Mouse (Mus musculus) forebrain, embryonic 14.5 days (tissue): ENCODE data around the gene Ccdc38. TPM values are rescaled to one million over a fixed set of nuclear protein-coding genes. Genes with fewer than 3 reads are reported as not detected.

Source experiments
- ATAC-seq: fragments of 200-750 bp; cut with Nextera tagmentation; 2 replicates; pipeline ENCODE4 v1.8.0; 2017; ENCODE audit warnings: mild to moderate bottlenecking, moderate library complexity
- DNase-seq: peaks from one replicate; pipeline ENCODE4 v3.0.0-alpha.2; 2015; ENCODE audit warnings: low spot score
- H3K27ac ChIP-seq: fragments of 300-500 bp; sonication (generic); 2 replicates; pipeline ENCODE4 v1.5.1; 2014; ENCODE audit warnings: low read depth, mild to moderate bottlenecking, control low read depth, low read length, moderate library complexity
- H3K27me3 ChIP-seq: fragments of 300-500 bp; sonication (generic); replicated peaks from 2 replicates; pipeline ENCODE4 v1.6.1; 2014; ENCODE audit warnings: low read length, control low read depth, mixed read lengths; ENCODE audit not compliant: control insufficient read depth, insufficient read depth
- H3K36me3 ChIP-seq: fragments of 300-500 bp; sonication (generic); 2 replicates; pipeline ENCODE4 v1.6.1; 2014; ENCODE audit warnings: low read length, control low read depth; ENCODE audit not compliant: control insufficient read depth, insufficient read depth
- H3K4me1 ChIP-seq: fragments of 300-500 bp; sonication (generic); 2 replicates; pipeline ENCODE4 v1.6.1; 2014; ENCODE audit warnings: antibody characterized with exemption, low read length, control low read depth; ENCODE audit not compliant: control insufficient read depth, insufficient read depth
- H3K4me2 ChIP-seq: fragments of 300-500 bp; sonication (generic); 2 replicates; pipeline ENCODE4 v1.6.1; 2014; ENCODE audit warnings: mild to moderate bottlenecking, control low read depth, low read length
- H3K4me3 ChIP-seq: fragments of 300-500 bp; sonication (generic); 2 replicates; pipeline ENCODE4 v1.5.1; 2014; ENCODE audit warnings: low read depth, low read length, control low read depth
- H3K9ac ChIP-seq: fragments of 300-500 bp; sonication (generic); 2 replicates; pipeline ENCODE4 v1.6.1; 2014; ENCODE audit warnings: mild to moderate bottlenecking, low read length, control low read depth, moderate library complexity
- H3K9me3 ChIP-seq: fragments of 300-500 bp; sonication (generic); replicated peaks from 2 replicates; pipeline ENCODE4 v1.6.1; 2016; ENCODE audit warnings: low read length, control low read depth, mixed read lengths; ENCODE audit not compliant: control insufficient read depth
- WGBS: fragments of 180-500 bp; shearing (Covaris S2); extraction: QIAGEN DNeasy Blood & Tissue Kit; methylation state at CpG from one replicate; pipeline ENCODE4 v1.1.7; 2014; 5-methylcytosine and 5-hydroxymethylcytosine counted together
- polyA plus RNA-seq: library from polyadenylated mRNA; unstranded; fragments of >200 nt; fragmentation: Nextera tagmentation; extraction: Ambion mirVana; gene quantifications from 2 replicates; pipeline ENCODE4 v1.2.1, GENCODE M21; 2014

The Ccdc38 gene
- polyA plus RNA-seq, 1 experiment from 2014 or later, result 0.32 TPM

DNA sequence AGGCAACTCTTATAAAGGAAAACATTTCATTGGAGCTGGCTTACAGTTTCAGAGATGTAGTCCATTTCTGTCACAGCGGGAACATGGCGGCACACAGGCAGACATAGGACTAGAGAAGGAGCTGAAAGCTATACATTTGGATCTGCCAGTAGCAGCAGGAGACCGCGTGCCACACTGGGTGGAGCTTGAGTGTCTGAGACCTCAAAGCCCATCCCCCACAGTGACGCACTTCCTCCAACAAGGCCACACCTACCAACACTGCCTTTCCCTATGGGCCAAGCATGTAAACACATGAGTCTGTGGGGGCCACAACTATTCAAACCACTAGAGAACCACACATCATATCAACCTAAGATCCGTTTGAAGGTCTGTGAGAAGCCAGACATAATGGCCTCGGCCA is 68.8 kb downstream of the Ccdc38 start:
- Histone ChIP-seq H3K4me1 (no peaks in the 10 kb centered on the region), H3K27me3 (no peaks in the 10 kb centered on the region), H3K4me2 (no peak overlapping the region), H3K36me3 (no peaks in the 10 kb centered on the region), H3K4me3 (no peak overlapping the region), H3K27ac (no peak overlapping the region), H3K9ac (no peak overlapping the region), H3K9me3 (no peaks in the 10 kb centered on the region)
- no peak for ATAC-seq
- WGBS, result 92% methylated on average over 7 of the region's 7 CpGs
- no peak for DNase-seq

DNA sequence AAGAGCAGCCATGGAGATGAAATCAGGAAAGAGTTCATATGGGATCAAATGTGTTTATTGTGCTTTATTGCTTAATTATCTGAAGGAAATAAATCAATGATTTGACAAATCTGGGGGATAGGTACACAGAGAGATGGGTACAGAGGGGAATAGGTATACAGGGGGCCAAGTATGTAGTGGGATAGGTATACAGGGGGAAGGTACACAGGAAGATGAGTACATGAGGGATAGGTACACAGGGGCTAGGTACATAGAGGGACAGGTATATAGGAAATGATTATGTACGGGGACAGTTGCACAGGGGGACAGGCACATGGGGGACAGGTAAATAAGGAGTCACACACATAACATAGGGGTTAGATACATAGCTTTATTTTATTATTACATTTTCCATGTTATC is 70.5 kb downstream of the Ccdc38 start:
- WGBS, result 94% methylated on average over 1 of the region's 1 CpGs
- H3K4me3 ChIP-seq, result no peak overlapping the region
- no peak for DNase-seq
- H3K27me3 ChIP-seq, result no peaks in the 10 kb centered on the region
- H3K9ac ChIP-seq, result no peak overlapping the region
- peak; percentile 20; the same call in 1 of the 2 replicates for ATAC-seq
- H3K4me1 ChIP-seq, result no peaks in the 10 kb centered on the region
- no peak overlapping the region for H3K27ac ChIP-seq
- no peaks in the 10 kb centered on the region for H3K36me3 ChIP-seq
- no peaks in the 10 kb centered on the region for H3K9me3 ChIP-seq
- no peak overlapping the region for H3K4me2 ChIP-seq

DNA sequence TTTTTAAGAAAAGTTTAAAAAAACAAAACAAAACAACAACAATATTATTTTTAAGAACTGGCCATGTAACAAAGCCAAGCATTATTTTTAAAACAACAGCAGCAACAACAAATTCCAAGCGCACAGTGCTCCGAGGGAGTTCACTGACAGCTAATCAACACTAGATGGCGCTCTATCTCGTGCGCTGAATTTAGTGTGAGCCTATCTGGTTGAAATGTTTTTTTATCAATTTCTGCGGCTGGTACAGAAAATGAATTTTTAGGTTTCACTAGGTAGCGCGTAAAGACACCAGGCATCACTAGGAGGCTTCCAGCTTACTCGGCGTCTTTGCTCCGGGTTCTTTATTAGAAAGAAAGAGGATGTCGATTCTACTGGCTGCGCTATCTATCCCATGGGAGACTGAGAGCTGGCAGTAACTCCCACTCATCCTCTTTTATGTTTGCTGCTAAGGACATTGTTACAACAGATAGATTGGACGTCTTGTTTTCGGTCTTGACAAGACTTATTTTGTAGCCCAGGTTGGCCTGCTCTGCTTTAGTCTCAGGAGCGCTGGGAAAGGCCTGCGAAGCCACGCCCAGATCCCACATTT is 71.1 kb downstream of the Ccdc38 start:
- Histone ChIP-seq H3K4me3 (no peak overlapping the region), H3K9me3 (no peaks in the 10 kb centered on the region), H3K27ac (no peak overlapping the region), H3K27me3 (no peaks in the 10 kb centered on the region), H3K4me1 (no peaks in the 10 kb centered on the region), H3K9ac (no peak overlapping the region), H3K36me3 (no peaks in the 10 kb centered on the region), H3K4me2 (no peak overlapping the region)
- WGBS, result 48% methylated on average over 18 of the region's 18 CpGs
- ATAC-seq (0 out of 2 replicates have a peak, but pooled peaks have one; percentile 60), DNase-seq (peak; percentile 85)

DNA sequence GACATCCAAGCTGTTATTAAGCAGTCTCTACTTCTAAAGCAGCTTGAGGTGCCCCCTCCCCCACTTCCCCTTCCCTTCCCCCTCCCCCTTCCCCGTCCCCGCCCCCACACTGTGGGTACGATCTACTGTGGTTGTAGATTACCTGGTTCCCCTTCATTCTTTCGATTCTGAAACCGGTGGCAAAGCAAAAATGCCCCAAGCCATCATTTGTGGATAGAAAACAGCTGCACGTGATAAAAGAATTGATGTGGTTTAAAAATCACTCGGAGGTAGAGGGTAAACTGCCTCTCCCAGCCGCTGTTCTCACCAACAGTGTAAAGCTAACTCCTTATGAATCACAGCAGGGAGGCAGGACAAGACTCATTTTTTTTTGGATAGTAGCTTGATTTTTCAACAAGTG is 74.4 kb downstream of the Ccdc38 start:
- H3K9ac ChIP-seq, result no peak overlapping the region
- ATAC-seq (no peak), DNase-seq (no peak)
- H3K4me3 ChIP-seq, result no peak overlapping the region
- no peak overlapping the region for H3K27ac ChIP-seq
- WGBS, result 83% methylated on average over 8 of the region's 8 CpGs
- no peaks in the 10 kb centered on the region for H3K4me1 ChIP-seq
- no peaks in the 10 kb centered on the region for H3K27me3 ChIP-seq
- no peak overlapping the region for H3K4me2 ChIP-seq
- no peaks in the 10 kb centered on the region for H3K36me3 ChIP-seq
- no peaks in the 10 kb centered on the region for H3K9me3 ChIP-seq

DNA sequence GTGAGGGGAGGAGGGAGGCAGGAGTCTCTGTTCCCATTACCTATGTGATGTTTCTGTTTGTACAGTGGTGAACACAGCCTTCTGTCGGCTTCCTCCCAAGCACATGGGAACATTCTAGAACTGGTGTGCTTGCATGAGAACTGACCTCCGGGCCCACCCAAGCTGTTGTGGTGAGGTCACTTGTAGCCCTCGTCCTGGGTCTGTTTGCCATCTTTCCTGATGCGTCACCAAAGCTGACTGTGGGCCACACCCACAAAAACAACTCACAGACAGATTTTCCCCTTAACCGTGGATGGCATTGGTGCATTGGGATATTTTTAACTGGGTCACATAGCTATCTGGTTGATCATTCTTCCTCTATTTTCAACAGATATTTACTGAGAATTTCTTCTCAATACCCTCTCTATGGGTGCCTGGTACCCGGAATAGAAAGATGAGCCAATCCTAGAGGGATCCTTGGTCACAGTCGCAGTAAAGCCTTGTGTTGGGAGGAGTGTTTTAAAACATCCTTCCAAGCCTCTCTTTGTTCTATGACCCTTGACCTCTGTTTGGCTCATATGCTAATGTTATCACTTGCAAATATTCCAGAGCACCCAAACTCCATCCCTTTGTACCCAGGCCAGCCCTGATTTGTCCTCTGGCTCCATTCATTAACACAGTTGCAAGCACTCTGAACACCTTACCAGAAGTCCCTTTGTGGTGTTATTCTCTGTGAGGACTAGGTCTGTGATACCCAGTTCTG is 80.2 kb downstream of the Ccdc38 start:
- no peak overlapping the region for H3K27ac ChIP-seq
- ATAC-seq (no peak), DNase-seq (no peak)
- no peaks in the 10 kb centered on the region for H3K36me3 ChIP-seq
- H3K4me1 ChIP-seq, result no peaks in the 10 kb centered on the region
- WGBS, result 76% methylated on average over 7 of the region's 7 CpGs
- H3K4me2 ChIP-seq, result no peak overlapping the region
- no peaks in the 10 kb centered on the region for H3K9me3 ChIP-seq
- no peaks in the 10 kb centered on the region for H3K27me3 ChIP-seq
- no peak overlapping the region for H3K4me3 ChIP-seq
- H3K9ac ChIP-seq, result no peak overlapping the region

DNA sequence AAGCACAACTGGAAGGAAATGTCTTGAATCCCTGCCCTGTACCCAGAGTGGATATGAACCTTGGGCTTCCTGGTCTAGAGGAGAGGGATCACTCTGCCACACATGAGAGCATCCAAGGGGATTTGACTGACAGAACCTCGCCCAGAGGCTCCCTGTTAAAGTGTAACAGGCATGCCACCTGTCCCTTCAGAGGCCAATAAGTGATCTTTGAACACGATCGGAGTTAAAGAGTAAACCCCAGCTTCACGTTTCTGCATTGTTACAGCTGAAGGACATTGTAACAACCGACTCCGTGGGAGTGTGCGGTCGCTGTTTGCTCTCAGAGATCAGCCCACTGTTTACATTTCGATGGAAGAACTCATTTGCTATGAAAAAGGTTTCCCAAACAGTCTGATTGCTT is 83.3 kb downstream of the Ccdc38 start:
- ATAC-seq, result no peak
- no peaks in the 10 kb centered on the region for H3K27me3 ChIP-seq
- WGBS, result 78% methylated on average over 9 of the region's 9 CpGs

DNA sequence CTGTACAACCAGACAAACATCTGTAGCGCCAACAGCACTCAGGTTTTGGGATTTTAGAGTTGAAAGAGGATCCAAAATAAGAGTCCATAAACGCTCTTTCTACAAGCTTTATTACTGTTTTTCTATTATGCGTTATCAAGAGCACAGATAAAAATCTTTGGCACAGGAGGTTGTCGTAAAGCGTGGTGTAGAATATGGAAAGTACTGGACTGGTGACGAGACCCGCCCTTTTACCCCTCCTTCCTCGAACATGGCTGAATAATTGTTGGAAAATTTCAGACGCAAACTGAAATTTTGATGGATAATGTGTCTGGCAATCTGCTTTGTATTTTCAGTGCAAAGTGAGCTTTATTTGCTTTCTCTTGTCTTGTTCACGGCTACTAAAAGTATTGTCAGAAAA is 83.7 kb downstream of the Ccdc38 start:
- no peaks in the 10 kb centered on the region for H3K36me3 ChIP-seq

More for the DNA sequence above, 83.3 kb downstream of the Ccdc38 start:
- Histone ChIP-seq H3K36me3 (no peaks in the 10 kb centered on the region), H3K4me2 (no peak overlapping the region), H3K4me3 (no peak overlapping the region), H3K9ac (no peak overlapping the region), H3K4me1 (no peaks in the 10 kb centered on the region), H3K9me3 (no peaks in the 10 kb centered on the region), H3K27ac (no peak overlapping the region)
- DNase-seq, result no peak

DNA sequence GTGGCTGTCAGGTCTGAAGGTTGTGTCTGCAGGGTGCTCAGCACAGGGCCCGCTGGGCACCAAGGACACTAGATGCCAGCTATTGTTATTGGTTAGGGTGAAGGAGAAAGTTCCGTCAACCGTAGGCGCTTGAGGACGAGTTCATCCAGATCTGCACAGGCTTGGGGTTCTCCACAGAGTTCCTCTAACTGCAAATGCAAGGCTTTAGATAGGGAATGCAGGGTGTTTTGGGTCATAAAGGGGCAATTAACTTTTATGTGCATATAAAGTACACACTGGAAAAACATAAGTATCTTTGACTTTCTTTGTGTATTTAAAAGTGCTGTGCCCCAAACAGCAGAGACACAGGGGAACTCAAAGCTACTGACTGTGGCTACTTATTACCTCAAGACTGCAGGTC is 89.9 kb downstream of the Ccdc38 start:
- DNase-seq, result no peak
- 90% methylated on average over 5 of the region's 5 CpGs for WGBS
- no peak for ATAC-seq

More for the DNA sequence above, 83.7 kb downstream of the Ccdc38 start:
- DNase-seq (no peak), ATAC-seq (no peak)
- Histone ChIP-seq H3K27ac (no peak overlapping the region), H3K4me3 (no peak overlapping the region), H3K4me2 (no peak overlapping the region), H3K9me3 (no peaks in the 10 kb centered on the region), H3K27me3 (no peaks in the 10 kb centered on the region), H3K4me1 (no peaks in the 10 kb centered on the region), H3K9ac (no peak overlapping the region)
- WGBS, result 89% methylated on average over 10 of the region's 10 CpGs

DNA sequence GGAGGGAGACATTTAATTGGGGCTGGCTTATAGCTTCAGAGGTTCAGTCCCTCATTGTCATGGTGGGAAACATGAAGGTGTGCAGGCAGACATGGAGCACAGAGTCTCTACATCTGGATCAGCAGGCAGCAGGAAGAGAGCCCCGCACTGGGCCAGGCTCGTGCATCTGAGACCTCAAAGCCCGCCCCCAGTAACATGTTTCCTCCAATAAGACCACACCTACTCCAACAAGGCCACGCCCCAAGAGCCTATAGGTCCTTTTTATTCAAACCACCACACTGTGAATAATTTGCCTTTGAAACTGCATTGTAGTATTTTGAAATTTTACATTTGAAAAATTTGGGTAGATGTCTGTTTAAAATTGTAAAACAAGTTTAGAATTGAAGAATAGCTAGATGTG is 91.7 kb downstream of the Ccdc38 start:
- no peak overlapping the region for H3K27ac ChIP-seq
- H3K4me2 ChIP-seq, result no peak overlapping the region
- H3K4me1 ChIP-seq, result no peaks in the 10 kb centered on the region
- H3K4me3 ChIP-seq, result no peak overlapping the region
- DNase-seq (no peak), ATAC-seq (no peak)
- H3K9me3 ChIP-seq, result no peaks in the 10 kb centered on the region
- 70% methylated on average over 4 of the region's 4 CpGs for WGBS
- no peaks in the 10 kb centered on the region for H3K36me3 ChIP-seq
- H3K9ac ChIP-seq, result no peak overlapping the region
- H3K27me3 ChIP-seq, result no peaks in the 10 kb centered on the region

More for the DNA sequence above, 89.9 kb downstream of the Ccdc38 start:
- Histone ChIP-seq H3K4me1 (no peaks in the 10 kb centered on the region), H3K4me3 (no peak overlapping the region), H3K36me3 (no peaks in the 10 kb centered on the region), H3K4me2 (no peak overlapping the region), H3K27me3 (no peaks in the 10 kb centered on the region), H3K9me3 (no peaks in the 10 kb centered on the region), H3K27ac (no peak overlapping the region), H3K9ac (no peak overlapping the region)
